Mouse (Mus musculus) adrenal gland, postnatal 36 days (tissue): Measurements from ENCODE around the gene Clec2i. TPM values are rescaled to one million over a fixed set of nuclear protein-coding genes. Genes with fewer than 3 reads are reported as not detected.
"Not testable (repeated sequence)": the region's sequence is repeated elsewhere in the genome, so short reads cannot be mapped to it uniquely, and the experiment has no call there.

Experiments used
- DNase-seq, 2 experiments: peaks; one replicate each; pipeline ENCODE4 v3.0.0; 2021; ENCODE audit warnings: mixed read lengths in 1 of 2
- long read RNA-seq, 2 experiments: library from polyadenylated mRNA; stranded (forward); transcript quantifications; one replicate each; pipeline ENCODE4 v2.0.0; 2021; ENCODE audit warnings: borderline sequencing depth in 2 of 2
- total RNA-seq, 2 experiments: library from RNA; stranded (reverse); gene quantifications; 2 replicates each; pipeline ENCODE4 v1.2.3; 2021

The Clec2i gene
- total RNA-seq, result not detected
- long read RNA-seq, experiment 1, result 0 reads
- long read RNA-seq, experiment 2, result 0 reads

- not testable (repeated sequence) for DNase-seq
Measured at GRCm38 (mm10) chr6:128887091-128887790, at the start of gene Clec2i. TSS of gene Clec2i (plus strand) at chr6:128887588.

GRCm38 (mm10) chr6:128838342-128839265 is 48.8 kb upstream of the Clec2i start:
- DNase-seq, result peak; percentile 83 to 88

GRCm38 (mm10) chr6:128839266-128839771 is 48.1 kb upstream of the Clec2i start:
- peak; percentile 76 to 86 for DNase-seq

GRCm38 (mm10) chr6:128839921-128840320 is 47.5 kb upstream of the Clec2i start:
- no peak for DNase-seq

GRCm38 (mm10) chr6:128840669-128841068 is 46.7 kb upstream of the Clec2i start:
- DNase-seq, result not testable (repeated sequence)

- DNase-seq, result peak in 1 of 2 experiments; percentile 21
Measured at GRCm38 (mm10) chr6:128841327-128842089, 45.9 kb upstream of the Clec2i start.

GRCm38 (mm10) chr6:128842356-128842944 is 44.9 kb upstream of the Clec2i start:
- no peak for DNase-seq

- peak; percentile 87 to 91 for DNase-seq
Measured at GRCm38 (mm10) chr6:128842945-128843478, 44.4 kb upstream of the Clec2i start.

GRCm38 (mm10) chr6:128843479-128843992 is 43.9 kb upstream of the Clec2i start:
- peak; percentile 79 to 83 for DNase-seq

GRCm38 (mm10) chr6:128844131-128844530 is 43.3 kb upstream of the Clec2i start:
- no peak for DNase-seq

GRCm38 (mm10) chr6:128844586-128845080 is 42.8 kb upstream of the Clec2i start:
- DNase-seq, result no peak

GRCm38 (mm10) chr6:128845319-128845979 is 41.9 kb upstream of the Clec2i start:
- DNase-seq, result peak; percentile 88 to 91

GRCm38 (mm10) chr6:128845998-128846542 is 41.3 kb upstream of the Clec2i start:
- DNase-seq, result no peak

GRCm38 (mm10) chr6:128847401-128847800 is 40.0 kb upstream of the Clec2i start:
- no peak for DNase-seq

GRCm38 (mm10) chr6:128849902-128850301 is 37.5 kb upstream of the Clec2i start:
- peak; percentile 64 to 70 for DNase-seq

GRCm38 (mm10) chr6:128850671-128851070 is 36.7 kb upstream of the Clec2i start:
- DNase-seq, result no peak

- DNase-seq, result no peak
Measured at GRCm38 (mm10) chr6:128851151-128851550, 36.2 kb upstream of the Clec2i start.

- DNase-seq, result no peak
Measured at GRCm38 (mm10) chr6:128852766-128853165, 34.6 kb upstream of the Clec2i start.

- DNase-seq, result peak; percentile 63 to 72
Measured at GRCm38 (mm10) chr6:128854024-128854820, 33.2 kb upstream of the Clec2i start.
